Mouse (Mus musculus): ENCODE measurements around the gene Cic. TPM values are rescaled to one million over a fixed set of nuclear protein-coding genes. Genes with fewer than 3 reads are reported as not detected.

Gene Cic
- polyA plus RNA-seq, 1 experiment from 2014 or later: 46.6 TPM

DNA sequence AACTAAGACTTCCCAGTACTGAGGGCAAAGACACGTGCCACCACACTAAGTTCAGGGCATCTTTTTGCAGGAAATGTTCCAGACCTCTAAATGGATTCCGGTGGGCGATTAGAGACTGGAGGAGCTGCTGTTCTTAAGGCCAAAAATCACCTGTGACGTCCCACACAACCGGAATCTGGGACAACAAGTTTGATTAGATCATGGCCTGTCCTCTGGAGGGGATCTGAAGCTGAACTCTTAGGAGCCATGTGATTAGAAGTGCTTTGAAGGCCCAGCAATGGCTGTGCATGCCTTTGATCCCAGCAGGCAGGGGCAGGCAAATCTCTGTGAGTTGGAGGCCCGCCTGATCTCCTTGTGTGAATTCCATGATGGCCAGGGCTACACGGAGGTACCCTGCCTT, 26.9 kb upstream of the Cic start:
- Histone ChIP-seq H3K27ac (ENCODE audit: low read depth, low read length) (no peak overlapping the region), H3K4me1 (ENCODE audit: control insufficient read depth, insufficient read depth, low read length) (peaks cover 12% of the 10 kb centered on the region), H3K4me3 (ENCODE audit: low read depth, low read length) (no peak overlapping the region), H3K36me3 (ENCODE audit: control insufficient read depth, insufficient read depth, low read length) (no peaks in the 10 kb centered on the region), H3K4me2 (ENCODE audit: low read depth, low read length) (no peak overlapping the region), H3K27me3 (ENCODE audit: control insufficient read depth, insufficient read depth, low read length) (no peaks in the 10 kb centered on the region), H3K9me3 (ENCODE audit: control insufficient read depth, low read length) (no peaks in the 10 kb centered on the region), H3K9ac (replicated peaks; ENCODE audit: low read depth, low read length) (no peak overlapping the region)
- WGBS: 65% methylated on average over 7 of the region's 7 CpGs
- no peak for ATAC-seq (ENCODE audit: low read depth)

DNA sequence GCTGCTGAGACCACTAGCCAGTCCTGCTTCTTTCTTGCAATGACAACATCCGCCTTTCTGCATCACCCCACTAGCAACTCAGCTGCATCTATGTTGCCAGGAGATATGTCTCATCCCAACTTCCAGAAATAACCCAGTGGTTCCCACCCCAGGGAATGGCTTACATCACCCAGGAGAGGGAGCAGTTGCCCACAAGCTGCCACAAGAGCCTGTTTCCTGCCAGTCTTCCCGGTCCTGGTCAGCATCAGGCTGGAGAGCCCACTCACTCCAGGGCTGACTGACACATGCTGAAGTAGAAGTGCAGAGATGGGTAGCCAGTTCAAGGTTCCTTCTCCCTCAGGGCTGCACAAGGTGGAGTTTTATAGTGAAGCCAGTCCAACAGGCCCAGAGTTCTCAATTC, 26.4 kb upstream of the Cic start:
- H3K9me3 ChIP-seq (ENCODE audit: control insufficient read depth, low read length): no peaks in the 10 kb centered on the region
- H3K27me3 ChIP-seq (ENCODE audit: control insufficient read depth, insufficient read depth, low read length): no peaks in the 10 kb centered on the region
- no peak overlapping the region for H3K4me3 ChIP-seq (ENCODE audit: low read depth, low read length)
- H3K36me3 ChIP-seq (ENCODE audit: control insufficient read depth, insufficient read depth, low read length): no peaks in the 10 kb centered on the region
- peaks cover 9% of the 10 kb centered on the region for H3K4me1 ChIP-seq (ENCODE audit: control insufficient read depth, insufficient read depth, low read length)
- no peak for ATAC-seq (ENCODE audit: low read depth)
- H3K9ac ChIP-seq (replicated peaks; ENCODE audit: low read depth, low read length): no peak overlapping the region
- 24% methylated on average over 2 of the region's 2 CpGs for WGBS
- no peak overlapping the region for H3K27ac ChIP-seq (ENCODE audit: low read depth, low read length)
- H3K4me2 ChIP-seq (ENCODE audit: low read depth, low read length): no peak overlapping the region

- 92% methylated on average over 4 of the region's 4 CpGs for WGBS
- no peak overlapping the region for H3K4me2 ChIP-seq (ENCODE audit: low read depth, low read length)
- ATAC-seq (ENCODE audit: low read depth): no peak
- H3K27me3 ChIP-seq (ENCODE audit: control insufficient read depth, insufficient read depth, low read length): no peaks in the 10 kb centered on the region
- no peak overlapping the region for H3K27ac ChIP-seq (ENCODE audit: low read depth, low read length)
- no peaks in the 10 kb centered on the region for H3K9me3 ChIP-seq (ENCODE audit: control insufficient read depth, low read length)
- no peaks in the 10 kb centered on the region for H3K36me3 ChIP-seq (ENCODE audit: control insufficient read depth, insufficient read depth, low read length)
- H3K9ac ChIP-seq (replicated peaks; ENCODE audit: low read depth, low read length): no peak overlapping the region
- no peak overlapping the region for H3K4me3 ChIP-seq (ENCODE audit: low read depth, low read length)
- H3K4me1 ChIP-seq (ENCODE audit: control insufficient read depth, insufficient read depth, low read length): peaks cover 12% of the 10 kb centered on the region; the same call in 1 of the 2 replicates
Measured at GRCm38 (mm10) chr7:25243361-25243760, 24.1 kb upstream of the Cic start.

DNA sequence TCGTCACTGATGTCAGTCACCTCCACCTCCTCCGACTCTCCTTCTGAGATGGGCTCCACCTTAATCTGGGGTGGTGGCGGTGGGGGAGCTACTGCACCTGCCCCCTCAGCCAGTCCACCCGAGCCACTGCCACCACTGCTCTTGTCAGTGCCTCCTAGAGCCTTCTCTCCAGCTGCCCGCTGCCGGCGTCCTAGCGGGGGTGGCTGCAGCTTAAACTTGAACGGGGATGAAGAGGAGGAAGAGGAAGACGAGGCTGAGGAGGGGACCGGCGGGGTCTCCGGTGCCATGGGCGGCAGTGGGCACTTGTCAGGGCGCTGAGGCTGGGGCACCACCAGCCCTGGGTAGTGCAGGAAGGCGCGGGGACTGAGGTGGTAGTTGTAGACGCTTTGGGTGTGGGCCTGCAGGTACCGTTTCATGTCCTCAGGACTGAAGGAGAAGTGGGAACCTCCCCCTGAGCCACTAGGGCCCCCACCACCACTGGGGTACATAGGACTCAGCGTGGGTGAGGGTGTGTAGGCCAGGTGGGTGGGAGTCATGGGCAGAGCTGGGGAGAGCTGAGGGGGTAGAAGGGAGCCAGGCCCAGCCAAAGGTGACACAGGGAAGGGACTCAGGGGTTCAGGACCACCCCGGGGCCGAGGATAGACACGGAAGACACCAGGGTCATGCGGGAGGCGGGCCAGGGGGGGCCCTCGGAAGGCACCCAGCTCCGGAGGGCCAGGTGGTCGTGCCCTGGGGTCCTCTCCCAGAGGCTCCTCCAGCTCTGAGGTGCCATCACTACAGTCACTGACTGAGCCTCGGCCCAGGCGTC, 22.7 kb upstream of the Cic start:
- H3K9ac ChIP-seq (replicated peaks; ENCODE audit: low read depth, low read length): no peak overlapping the region
- no peaks in the 10 kb centered on the region for H3K27me3 ChIP-seq (ENCODE audit: control insufficient read depth, insufficient read depth, low read length)
- H3K27ac ChIP-seq (ENCODE audit: low read depth, low read length): no peak overlapping the region
- H3K4me1 ChIP-seq (ENCODE audit: control insufficient read depth, insufficient read depth, low read length): peaks cover 12% of the 10 kb centered on the region; the same call in 1 of the 2 replicates
- no peaks in the 10 kb centered on the region for H3K36me3 ChIP-seq (ENCODE audit: control insufficient read depth, insufficient read depth, low read length)
- no peak for ATAC-seq (ENCODE audit: low read depth)
- no peak overlapping the region for H3K4me2 ChIP-seq (ENCODE audit: low read depth, low read length)
- WGBS: 90% methylated on average over 28 of the region's 30 CpGs
- no peak overlapping the region for H3K4me3 ChIP-seq (ENCODE audit: low read depth, low read length)
- no peaks in the 10 kb centered on the region for H3K9me3 ChIP-seq (ENCODE audit: control insufficient read depth, low read length)

DNA sequence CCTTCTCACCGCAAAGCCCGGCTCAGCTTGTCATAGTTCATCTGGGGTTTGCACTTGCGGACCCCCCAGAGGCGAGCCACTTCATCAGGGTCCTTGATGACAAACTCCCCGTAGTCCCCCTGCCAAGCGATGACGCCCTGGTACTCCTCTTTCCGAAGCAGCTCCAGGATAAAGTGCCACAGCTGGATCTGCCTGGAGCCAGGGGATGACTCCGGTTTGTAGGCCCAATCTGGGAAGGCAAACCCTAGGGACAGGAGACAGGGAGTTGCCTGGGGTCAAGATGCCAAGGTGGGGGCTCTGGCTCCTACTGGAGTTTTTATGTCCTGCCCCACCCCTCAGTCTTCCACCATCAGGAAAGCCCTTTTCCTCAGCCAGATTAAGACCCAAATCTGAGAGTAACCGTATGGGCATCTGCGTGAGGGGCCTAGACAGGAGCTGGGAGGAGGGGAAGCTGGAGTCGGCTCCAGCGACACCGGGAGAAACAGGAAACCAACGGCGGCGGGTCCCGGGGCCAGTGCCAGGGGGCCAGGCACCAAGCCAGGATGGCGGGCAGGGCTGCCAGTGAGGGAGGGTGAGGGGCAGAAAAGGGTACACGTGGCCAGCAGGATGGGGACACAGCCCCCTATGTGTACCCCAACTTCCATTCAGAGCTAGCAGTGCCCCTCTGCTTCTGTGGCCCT, 21.3 kb upstream of the Cic start:
- H3K27ac ChIP-seq (ENCODE audit: low read depth, low read length): peak overlapping the region; percentile 87; the same call in 1 of the 2 replicates
- H3K9ac ChIP-seq (replicated peaks; ENCODE audit: low read depth, low read length): no peak overlapping the region
- 51% methylated on average over 20 of the region's 20 CpGs for WGBS
- ATAC-seq (ENCODE audit: low read depth): no peak
- no peaks in the 10 kb centered on the region for H3K36me3 ChIP-seq (ENCODE audit: control insufficient read depth, insufficient read depth, low read length)
- no peaks in the 10 kb centered on the region for H3K9me3 ChIP-seq (ENCODE audit: control insufficient read depth, low read length)
- H3K27me3 ChIP-seq (ENCODE audit: control insufficient read depth, insufficient read depth, low read length): no peaks in the 10 kb centered on the region
- peak overlapping the region; percentile 99 for H3K4me2 ChIP-seq (ENCODE audit: low read depth, low read length)
- H3K4me1 ChIP-seq (ENCODE audit: control insufficient read depth, insufficient read depth, low read length): peaks cover 13% of the 10 kb centered on the region
- no peak overlapping the region; the same call in 1 of the 2 replicates for H3K4me3 ChIP-seq (ENCODE audit: low read depth, low read length)

GRCm38 (mm10) chr7:25246759-25247137, 20.8 kb upstream of the Cic start:
- 30% methylated on average over 4 of the region's 4 CpGs for WGBS
- Histone ChIP-seq H3K9ac (replicated peaks; ENCODE audit: low read depth, low read length) (peak overlapping the region; percentile 4; the same call in 1 of the 2 replicates), H3K4me2 (ENCODE audit: low read depth, low read length) (peak overlapping the region; percentile 99), H3K36me3 (ENCODE audit: control insufficient read depth, insufficient read depth, low read length) (no peaks in the 10 kb centered on the region), H3K4me1 (ENCODE audit: control insufficient read depth, insufficient read depth, low read length) (peaks cover 18% of the 10 kb centered on the region), H3K27me3 (ENCODE audit: control insufficient read depth, insufficient read depth, low read length) (no peaks in the 10 kb centered on the region), H3K4me3 (ENCODE audit: low read depth, low read length) (peak overlapping the region; percentile 71; the same call in 1 of the 2 replicates), H3K9me3 (ENCODE audit: control insufficient read depth, low read length) (no peaks in the 10 kb centered on the region), H3K27ac (ENCODE audit: low read depth, low read length) (peak overlapping the region; percentile 87)
- no peak for ATAC-seq (ENCODE audit: low read depth)

DNA sequence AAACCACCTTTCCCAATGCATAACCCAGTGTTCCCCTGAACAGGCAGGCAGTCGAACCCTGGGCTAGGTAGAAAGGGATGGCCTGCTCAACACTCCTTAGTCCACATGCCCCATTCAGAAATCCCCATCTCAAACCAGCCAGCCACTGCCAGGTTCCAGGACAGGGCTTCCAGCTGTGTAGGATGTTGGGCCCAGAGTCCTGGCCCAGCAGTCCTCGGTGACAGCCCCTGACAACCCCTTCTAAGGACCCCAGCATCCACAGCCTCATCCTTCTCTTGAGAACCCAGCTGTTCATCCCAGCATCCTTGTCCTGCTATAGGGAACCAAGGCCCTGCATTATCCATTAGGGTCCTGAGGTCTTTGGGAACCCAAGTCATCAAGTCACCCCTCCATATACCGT, 20.0 kb upstream of the Cic start:
- Histone ChIP-seq H3K27ac (ENCODE audit: low read depth, low read length) (peak overlapping the region; percentile 87), H3K27me3 (ENCODE audit: control insufficient read depth, insufficient read depth, low read length) (no peaks in the 10 kb centered on the region), H3K9me3 (ENCODE audit: control insufficient read depth, low read length) (no peaks in the 10 kb centered on the region), H3K4me1 (ENCODE audit: control insufficient read depth, insufficient read depth, low read length) (peaks cover 21% of the 10 kb centered on the region), H3K36me3 (ENCODE audit: control insufficient read depth, insufficient read depth, low read length) (no peaks in the 10 kb centered on the region), H3K4me3 (ENCODE audit: low read depth, low read length) (peak overlapping the region; percentile 71), H3K9ac (replicated peaks; ENCODE audit: low read depth, low read length) (peak overlapping the region; percentile 70; the same call in 1 of the 2 replicates), H3K4me2 (ENCODE audit: low read depth, low read length) (peak overlapping the region; percentile 99)
- WGBS: 15% methylated on average over 3 of the region's 3 CpGs
- no peak for ATAC-seq (ENCODE audit: low read depth)

DNA sequence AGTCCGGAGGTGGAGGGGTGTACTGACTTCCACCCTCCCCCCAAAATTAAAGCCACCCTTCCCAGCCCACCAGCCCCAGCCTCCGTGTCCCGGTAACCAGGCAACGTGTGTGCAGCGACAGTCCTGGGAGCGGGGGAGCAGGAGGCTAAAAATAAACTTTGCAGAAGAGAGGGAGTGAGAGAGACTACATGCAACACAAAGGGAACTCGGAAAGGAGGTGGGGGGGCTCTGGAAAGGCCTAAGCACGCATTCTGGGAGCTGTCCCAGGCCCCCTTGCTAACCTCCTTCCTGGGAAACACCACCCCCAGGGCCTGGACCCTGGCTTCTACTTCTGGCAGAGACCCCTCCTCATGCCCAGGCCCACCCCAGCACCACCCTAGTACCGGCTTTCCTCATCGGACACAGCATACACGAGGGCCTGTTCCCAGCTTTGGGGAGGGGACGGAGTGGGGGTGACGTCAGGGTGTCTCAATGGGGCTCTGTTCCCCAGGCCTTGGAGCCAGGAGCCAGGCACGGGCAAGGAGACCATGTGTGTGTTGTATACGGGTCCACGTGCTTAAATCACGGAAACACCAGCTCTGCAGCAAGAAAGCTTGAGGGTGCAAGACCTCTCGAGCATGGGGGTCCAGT, 19.4 kb upstream of the Cic start:
- Histone ChIP-seq H3K9ac (replicated peaks; ENCODE audit: low read depth, low read length) (peak overlapping the region; percentile 70; the same call in 1 of the 2 replicates), H3K4me1 (ENCODE audit: control insufficient read depth, insufficient read depth, low read length) (peaks cover 21% of the 10 kb centered on the region), H3K9me3 (ENCODE audit: control insufficient read depth, low read length) (no peaks in the 10 kb centered on the region), H3K36me3 (ENCODE audit: control insufficient read depth, insufficient read depth, low read length) (no peaks in the 10 kb centered on the region), H3K4me3 (ENCODE audit: low read depth, low read length) (peak overlapping the region; percentile 71), H3K27ac (ENCODE audit: low read depth, low read length) (peak overlapping the region; percentile 87), H3K4me2 (ENCODE audit: low read depth, low read length) (peak overlapping the region; percentile 99), H3K27me3 (ENCODE audit: control insufficient read depth, insufficient read depth, low read length) (no peaks in the 10 kb centered on the region)
- peak; percentile 19; the same call in 1 of the 2 replicates for ATAC-seq (ENCODE audit: low read depth)
- 3% methylated on average over 18 of the region's 18 CpGs for WGBS
